Mouse (Mus musculus): ENCODE data around the gene Olfr1228.

The Olfr1228 gene

GRCm38 (mm10) chr2:89253962-89254361 is at the start of gene Olfr1228:
Olfr1228 (minus strand) TSS chr2:89254062.
- no peak for DNase-seq (ENCODE audit: low read depth)

- DNase-seq (ENCODE audit: low read depth): no peak
Observed at GRCm38 (mm10) chr2:89297168-89297567, 43.3 kb upstream of the Olfr1228 start, which contains the start of gene Olfr1230. Olfr1230 (minus strand) TSS chr2:89297268.

GRCm38 (mm10) chr2:89287914-89288313 is 34.1 kb upstream of the Olfr1228 start, which contains the start of gene Olfr1229:
Olfr1229 (minus strand) TSS chr2:89288014.
- no peak for DNase-seq (ENCODE audit: low read depth)

- no peak for DNase-seq (ENCODE audit: low read depth)
Observed at GRCm38 (mm10) chr2:89199948-89200347, 53.9 kb downstream of the Olfr1228 start, which contains the start of gene Olfr1226. Olfr1226 (minus strand) TSS chr2:89200048.
